Mouse (Mus musculus): ENCODE measurements around the gene Olfr735.
A peak's percentile ranks its signal among the peaks of the same experiment; 100 is the strongest.

Gene Olfr735

GRCm38 (mm10) chr14:50348796-50349195 is at the start of gene Olfr735:
Gene Olfr735, minus strand, starts transcription at chr14:50348872.
- DNase-seq: no peak

DNA sequence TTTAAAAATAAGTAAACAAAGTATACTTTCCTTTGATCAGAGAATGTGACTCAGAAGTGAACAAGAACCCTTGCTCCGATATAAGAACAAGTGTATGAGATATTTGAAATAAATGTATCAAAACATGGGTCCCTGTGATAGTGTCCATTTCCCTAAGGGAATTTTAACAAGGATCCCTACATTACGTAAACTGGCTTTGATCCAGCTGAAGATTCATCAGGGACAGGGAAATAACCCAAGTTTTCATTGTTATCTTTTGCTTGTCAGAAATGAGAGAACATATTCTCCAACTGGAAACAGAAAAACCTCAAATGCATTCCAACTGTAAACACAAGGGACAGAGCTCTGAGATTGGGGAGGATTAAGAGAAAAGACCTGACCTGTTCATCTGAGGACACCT is 32.2 kb upstream of the Olfr735 start, which contains the start of gene Olfr736:
TSS of gene Olfr736 (plus strand) at position 301 of the 400 bp plus-strand sequence.
- DNase-seq: no peak

DNA sequence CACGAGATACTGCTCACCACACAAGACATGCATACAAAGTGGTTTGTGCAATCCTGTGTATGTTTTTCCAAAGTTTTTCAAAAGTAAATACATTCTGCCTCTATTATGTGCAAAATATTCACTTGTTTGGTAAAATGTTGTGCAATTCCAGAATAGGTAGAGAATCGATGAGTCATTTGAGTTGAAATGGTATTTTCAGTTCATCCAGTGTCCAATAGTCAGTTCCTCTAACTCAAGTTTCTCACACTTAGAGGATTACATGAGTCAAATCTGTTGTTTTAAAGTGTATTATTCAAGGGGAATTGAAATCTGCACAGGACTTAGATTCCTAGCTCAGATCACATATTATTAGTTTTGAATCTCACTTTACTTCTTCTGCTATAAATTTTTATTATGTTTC is 14.9 kb upstream of the Olfr735 start:
- no peak for DNase-seq

GRCm38 (mm10) chr14:50360480-50360879 is 11.8 kb upstream of the Olfr735 start:
- DNase-seq: no peak

- DNase-seq: no peak
Observed at GRCm38 (mm10) chr14:50357593-50357992, 8.9 kb upstream of the Olfr735 start, which contains the start of gene Tlr11. Gene Tlr11, plus strand, starts transcription at chr14:50357914.

- no peak for DNase-seq
Observed at GRCm38 (mm10) chr14:50356725-50357124, 8.1 kb upstream of the Olfr735 start.

DNA sequence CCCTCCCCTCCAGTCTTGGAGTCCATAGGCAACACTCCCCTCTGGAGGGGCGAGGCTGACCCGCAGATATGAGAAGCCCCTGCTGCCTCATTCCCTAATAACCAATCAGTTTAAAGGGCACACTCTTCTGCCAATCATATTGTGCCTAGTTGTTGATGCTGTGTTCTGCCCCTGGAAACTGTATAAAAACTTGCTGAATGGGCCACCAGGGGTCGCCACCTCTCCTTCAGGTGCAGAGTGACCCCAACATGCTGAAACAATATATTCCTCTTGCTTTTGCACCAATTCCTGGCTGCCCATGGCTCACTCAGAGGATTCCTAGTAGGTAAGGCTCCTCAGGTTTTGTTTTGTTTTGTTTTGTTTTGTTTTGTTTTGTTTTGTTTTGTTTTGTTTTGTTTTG is 3.8 kb upstream of the Olfr735 start:
- DNase-seq: peak; percentile 3

DNA sequence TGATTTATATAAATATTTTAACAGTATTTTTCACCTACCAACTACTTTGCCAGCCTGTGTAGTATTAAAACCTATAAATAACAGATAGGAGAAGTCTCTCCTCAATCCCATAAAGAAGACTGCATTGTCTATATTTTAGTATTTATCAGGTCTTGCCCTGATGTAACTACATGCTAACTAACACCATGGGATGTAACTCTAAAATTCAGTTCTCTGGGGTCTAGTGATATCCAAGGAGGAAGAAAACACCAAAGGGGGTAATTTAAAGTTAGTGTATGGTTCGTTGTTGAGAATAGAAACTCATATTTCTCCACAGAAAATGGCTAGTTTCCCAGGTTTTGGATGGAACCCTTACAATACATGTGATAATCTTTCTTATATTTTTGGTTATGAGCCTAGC is 22.0 kb downstream of the Olfr735 start, which contains the start of gene Olfr734:
TSS of gene Olfr734 (minus strand) at position 101 of the 400 bp plus-strand sequence.
- no peak for DNase-seq

DNA sequence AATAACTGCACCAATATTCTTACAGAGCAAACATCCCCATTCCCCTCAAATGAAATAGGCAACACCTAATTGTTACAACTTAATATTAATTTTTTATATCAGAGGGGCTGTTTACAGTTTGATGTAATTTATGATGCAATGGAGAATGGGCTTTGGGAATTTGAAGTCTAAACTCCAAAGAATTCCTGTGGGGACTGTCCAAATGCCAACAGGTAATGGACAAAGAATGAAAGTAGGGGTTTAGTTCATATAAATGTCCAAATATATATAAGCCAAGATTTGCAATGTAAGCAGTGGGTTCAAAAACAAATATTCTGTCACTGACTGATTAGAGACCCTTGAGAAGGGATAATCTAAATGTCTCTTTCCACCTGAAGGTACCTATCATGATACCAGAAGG is 47.2 kb downstream of the Olfr735 start, which contains the start of gene Olfr733:
TSS of gene Olfr733 (minus strand) at position 101 of the 400 bp plus-strand sequence.
- DNase-seq: no peak
